Comparison of ENCODE assay signal across 9 mouse cellular contexts in genomic region chr5:119680329-119681010, GRCm38 (mm10). TPM values are rescaled to one million over a fixed set of nuclear protein-coding genes. Genes with fewer than 3 reads are reported as not detected.
DNase-seq lines count a peak whose midpoint lies in the region; ATAC-seq and TF ChIP-seq lines count a peak whose summit lies in the region.
"Had no signal": no experiment of that assay in that cellular context is flagged by ENCODE, and none has a peak within 500 bp of the region (broad histone marks: within the 10 kb centered on the region; RNA-seq: fewer than 3 reads in every experiment).

No protein-coding gene starts in this region.

- peak overlapping the region; percentile 68 for H3K4me2 ChIP-seq in heart, embryonic 11.5 days
- peak overlapping the region; percentile 68 for H3K4me2 ChIP-seq in embryonic facial prominence, embryonic 12.5 days (replicated peaks)
- H3K4me2 ChIP-seq in liver, embryonic 11.5 days, result peak overlapping the region; percentile 55

- no peak for TF ChIP-seq CTCF in E14TG2a.4 (conservative IDR thresholded peaks at IDR 0.05; ENCODE audit: low read length)
- no peak for TF ChIP-seq CTCF in layer of hippocampus, adult 2 months (conservative IDR thresholded peaks at IDR 0.05)

- H3K36me3 ChIP-seq in heart, embryonic 11.5 days (ENCODE audit: control insufficient read depth, insufficient read depth, low read length), result no peaks in the 10 kb centered on the region
- peaks cover 59% of the 10 kb centered on the region for H3K36me3 ChIP-seq in E14TG2a.4 (ENCODE audit: insufficient read depth, low read length)
- H3K36me3 ChIP-seq in embryonic facial prominence, embryonic 12.5 days, result peaks cover 18% of the 10 kb centered on the region
- no peaks in the 10 kb centered on the region for H3K36me3 ChIP-seq in liver, embryonic 11.5 days (ENCODE audit: control insufficient read depth, insufficient read depth, low read length)

- peaks cover 67% of the 10 kb centered on the region for H3K27me3 ChIP-seq in heart, embryonic 11.5 days (ENCODE audit: control insufficient read depth, insufficient read depth, low read length)
- H3K27me3 ChIP-seq in E14TG2a.4 (ENCODE audit: insufficient read depth, low read length), result peaks cover 55% of the 10 kb centered on the region
- peaks cover 61% of the 10 kb centered on the region for H3K27me3 ChIP-seq in embryonic facial prominence, embryonic 12.5 days
- peaks cover 80% of the 10 kb centered on the region for H3K27me3 ChIP-seq in liver, embryonic 11.5 days (replicated peaks; ENCODE audit: control insufficient read depth, insufficient read depth, low read length)

- peak overlapping the region; percentile 28; the same call in 1 of the 2 replicates for H3K9ac ChIP-seq in heart, embryonic 11.5 days (ENCODE audit: low read depth, low read length)
- peak overlapping the region; percentile 79 for H3K9ac ChIP-seq in embryonic facial prominence, embryonic 12.5 days
- no peak overlapping the region for H3K9ac ChIP-seq in liver, embryonic 11.5 days (ENCODE audit: low read depth, low read length)

- 16% methylated on average over 61 of the region's 62 CpGs for WGBS in heart, embryonic 11.5 days (ENCODE audit: insufficient replicate concordance)
- 4% methylated on average over 62 of the region's 62 CpGs for WGBS in embryonic facial prominence, embryonic 12.5 days
- 17% methylated on average over 62 of the region's 62 CpGs for WGBS in liver, embryonic 11.5 days

- H3K27ac ChIP-seq in heart, embryonic 11.5 days (ENCODE audit: low read depth, low read length), result no peak overlapping the region
- peak overlapping the region; percentile 83 for H3K27ac ChIP-seq in embryonic facial prominence, embryonic 12.5 days
- H3K27ac ChIP-seq in liver, embryonic 11.5 days (ENCODE audit: low read depth, low read length), result no peak overlapping the region; the same call in 1 of the 2 replicates
- no peak overlapping the region for H3K27ac ChIP-seq in layer of hippocampus, adult 2 months

- H3K4me1 ChIP-seq in heart, embryonic 11.5 days (ENCODE audit: control insufficient read depth, insufficient read depth, low read length), result peaks cover 14% of the 10 kb centered on the region
- peaks cover 77% of the 10 kb centered on the region for H3K4me1 ChIP-seq in E14TG2a.4 (replicated peaks; ENCODE audit: low read depth, low read length)
- peaks cover 33% of the 10 kb centered on the region for H3K4me1 ChIP-seq in embryonic facial prominence, embryonic 12.5 days
- peaks cover 3% of the 10 kb centered on the region for H3K4me1 ChIP-seq in liver, embryonic 11.5 days (replicated peaks; ENCODE audit: control insufficient read depth, insufficient read depth, low read length)

- H3K4me3 ChIP-seq in heart, embryonic 11.5 days (ENCODE audit: low read depth, low read length), result peak overlapping the region; percentile 35
- H3K4me3 ChIP-seq in E14TG2a.4 (replicated peaks; ENCODE audit: low read length), result peak overlapping the region; percentile 83
- peak overlapping the region; percentile 44 for H3K4me3 ChIP-seq in embryonic facial prominence, embryonic 12.5 days
- peak overlapping the region; percentile 31 for H3K4me3 ChIP-seq in liver, embryonic 11.5 days (ENCODE audit: low read depth, low read length)
- no peak overlapping the region for H3K4me3 ChIP-seq in layer of hippocampus, adult 2 months

- peak; percentile 42 for ATAC-seq in heart, embryonic 11.5 days (replicated peaks; ENCODE audit: insufficient number of reproducible peaks, low FRiP score, low TSS enrichment)
- ATAC-seq in embryonic facial prominence, embryonic 12.5 days (ENCODE audit: insufficient number of reproducible peaks, insufficient read depth, low FRiP score, low TSS enrichment), result no peak
- ATAC-seq in liver, embryonic 11.5 days (replicated peaks; ENCODE audit: low FRiP score), result no peak

- DNase-seq in heart, adult 18-20 months, result no peak
- no peak for DNase-seq in liver, embryonic 11.5 days (ENCODE audit: low spot score)
- no peak for DNase-seq in layer of hippocampus, adult 2 months (ENCODE audit: low spot score in 2 of 2)
- no peak for DNase-seq in frontal cortex, adult 2 months (ENCODE audit: extremely low spot score in 1 of 2, low spot score in 1 of 2)
- no peak for DNase-seq in thymus, postnatal 4 days

- no peaks in the 10 kb centered on the region for H3K9me3 ChIP-seq in heart, embryonic 11.5 days (replicated peaks; ENCODE audit: control insufficient read depth, low read length)
- H3K9me3 ChIP-seq in E14TG2a.4 (ENCODE audit: low read length), result no peaks in the 10 kb centered on the region
- no peaks in the 10 kb centered on the region for H3K9me3 ChIP-seq in embryonic facial prominence, embryonic 12.5 days
- H3K9me3 ChIP-seq in liver, embryonic 11.5 days (ENCODE audit: control insufficient read depth, low read length), result no peaks in the 10 kb centered on the region

RNA-seq across cellular contexts. Expression of gene Tbx3, which starts 10.0 kb away (rescaled TPM):
- 12.8 and 14.5 TPM in 2 replicates for polyA plus RNA-seq in heart, embryonic 11.5 days (2014; fragmentation: Nextera tagmentation; extraction: Ambion mirVana)
- total RNA-seq in heart, adult 18-20 months (2021), result 10 to 100 TPM; 10.1 to 10.9 TPM
- 59.5 and 65.3 TPM in 2 replicates for polyA plus RNA-seq in embryonic facial prominence, embryonic 12.5 days (2016; fragmentation: Nextera tagmentation; extraction: Ambion mirVana)
- 23.3 and 25.9 TPM in 2 replicates for polyA plus RNA-seq in liver, embryonic 11.5 days (2014; fragmentation: Nextera tagmentation; extraction: Ambion mirVana)
- total RNA-seq in layer of hippocampus, adult 2 months (2021), result 1 to 10 TPM; 3.5 to 3.6 TPM
- 1.8 and 2.4 TPM in 2 replicates for polyA plus RNA-seq in frontal cortex, adult 2 months (2012; rRNA removed)
- total RNA-seq: neutrophil, adult 5-6 weeks had no signal
